Mouse (Mus musculus) embryonic facial prominence, embryonic 14.5 days (tissue): ENCODE measurements around the gene Ftl1. TPM values are rescaled to one million over a fixed set of nuclear protein-coding genes. Genes with fewer than 3 reads are reported as not detected.

ENCODE experiments used
- ATAC-seq: fragments of 200-750 bp; cut with Nextera tagmentation; 2 replicates; pipeline ENCODE4 v1.8.0; 2017; ENCODE audit warnings: low read depth, moderate number of reproducible peaks, moderate TSS enrichment
- DNase-seq: peaks from one replicate; pipeline ENCODE4 v3.0.0-alpha.2; 2015; ENCODE audit warnings: low spot score
- H3K27ac ChIP-seq: fragments of 300-500 bp; sonication (generic); replicated peaks from 2 replicates; pipeline ENCODE4 v1.5.1; 2014; ENCODE audit warnings: low read depth, mild to moderate bottlenecking, low read length, moderate library complexity
- H3K27me3 ChIP-seq: fragments of 300-500 bp; sonication (generic); replicated peaks from 2 replicates; pipeline ENCODE4 v1.6.1; 2014; ENCODE audit warnings: low read length; ENCODE audit not compliant: control insufficient read depth, insufficient read depth
- H3K36me3 ChIP-seq: fragments of 300-500 bp; sonication (generic); 2 replicates; pipeline ENCODE4 v1.6.1; 2014; ENCODE audit warnings: low read length, mixed read lengths; ENCODE audit not compliant: control insufficient read depth, insufficient read depth
- H3K4me1 ChIP-seq: fragments of 300-500 bp; sonication (generic); 2 replicates; pipeline ENCODE4 v1.6.1; 2014; ENCODE audit warnings: antibody characterized with exemption, low read length; ENCODE audit not compliant: control insufficient read depth, insufficient read depth
- H3K4me2 ChIP-seq: fragments of 300-500 bp; sonication (generic); 2 replicates; pipeline ENCODE4 v1.6.1; 2014; ENCODE audit warnings: low read depth, mild to moderate bottlenecking, low read length, moderate library complexity, mixed read lengths
- H3K4me3 ChIP-seq: fragments of 300-500 bp; sonication (generic); 2 replicates; pipeline ENCODE4 v1.5.1; 2014; ENCODE audit warnings: low read depth, mild to moderate bottlenecking, low read length
- H3K9ac ChIP-seq: fragments of 300-500 bp; sonication (generic); 2 replicates; pipeline ENCODE4 v1.6.1; 2014; ENCODE audit warnings: low read depth, mild to moderate bottlenecking, low read length, moderate library complexity, mixed read lengths
- H3K9me3 ChIP-seq: fragments of 300-500 bp; sonication (generic); 2 replicates; pipeline ENCODE4 v1.6.1; 2016; ENCODE audit warnings: low read length; ENCODE audit not compliant: control insufficient read depth
- WGBS: fragments of 180-500 bp; shearing (Covaris S2); extraction: QIAGEN DNeasy Blood & Tissue Kit; methylation state at CpG from one replicate; pipeline ENCODE4 v1.1.7; 2014; 5-methylcytosine and 5-hydroxymethylcytosine counted together
- microRNA-seq: library from miRNA; unstranded; fragments of <30 nt; microRNA quantifications from one replicate; pipeline ENCODE4, GENCODE M21; 2016; ENCODE audit warnings: borderline number of aligned reads
- polyA plus RNA-seq: library from polyadenylated mRNA; unstranded; fragments of >200 nt; fragmentation: Nextera tagmentation; extraction: Ambion mirVana; gene quantifications from 2 replicates; pipeline ENCODE4 v1.2.1, GENCODE M21; 2014

Gene Ftl1
- polyA plus RNA-seq, 1 experiment from 2014 or later: 4,260 TPM

DNA sequence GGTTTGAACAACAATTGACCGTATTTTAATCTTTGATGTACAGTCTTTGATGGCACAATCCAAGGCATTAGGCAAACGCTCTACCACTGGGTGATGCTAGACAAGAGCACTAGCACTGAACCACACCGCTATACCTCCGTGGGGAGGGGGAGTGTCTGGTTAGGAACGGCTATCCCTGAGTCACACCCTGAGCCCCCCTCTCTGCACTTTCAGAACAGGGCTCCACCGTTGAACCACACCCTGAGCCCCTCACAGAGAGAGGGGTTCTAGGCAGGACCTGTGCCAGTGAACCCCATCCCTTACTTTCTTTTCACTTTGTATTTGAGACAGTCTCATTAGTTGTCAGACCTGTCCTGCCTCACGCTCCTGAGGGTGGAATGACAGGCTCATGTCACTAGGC, 51.3 kb downstream of the Ftl1 start:
- Histone ChIP-seq H3K27me3 (peaks cover 76% of the 10 kb centered on the region), H3K9me3 (no peaks in the 10 kb centered on the region), H3K4me3 (no peak overlapping the region), H3K4me2 (no peak overlapping the region), H3K9ac (no peak overlapping the region), H3K36me3 (no peaks in the 10 kb centered on the region), H3K27ac (no peak overlapping the region), H3K4me1 (peaks cover 10% of the 10 kb centered on the region; the same call in 1 of the 2 replicates)
- DNase-seq (no peak), ATAC-seq (no peak)
- 70% methylated on average over 7 of the region's 7 CpGs for WGBS

Small RNA genes lying within 50 kb of the gene (microRNA-seq; reads per million reads assigned to microRNA genes)
- gene Gm22133: not detected

Other genes starting within 250 kb of the Ftl1 start
- gene Dkkl1, start 247.7 kb downstream of the Ftl1 start, polyA plus RNA-seq: 6.3 and 8.5 TPM in 2 replicates
- gene Tead2, start 244.1 kb downstream of the Ftl1 start, polyA plus RNA-seq: 112 and 142 TPM in 2 replicates
- 2.4 and 4.8 TPM in 2 replicates for gene Cd37, start 220.8 kb downstream of the Ftl1 start, polyA plus RNA-seq
- gene Slc6a16, start 218.8 kb downstream of the Ftl1 start, polyA plus RNA-seq: 0.11 and 0.38 TPM in 2 replicates
- not detected in 2 replicates for gene Slc6a21, start 182.4 kb downstream of the Ftl1 start, polyA plus RNA-seq
- gene Trpm4, start 126.1 kb downstream of the Ftl1 start, polyA plus RNA-seq: 16.6 and 18.2 TPM in 2 replicates
- gene Hrc, start 124.6 kb downstream of the Ftl1 start, polyA plus RNA-seq: 11.0 and 15.8 TPM in 2 replicates
- 4.8 and 6.9 TPM in 2 replicates for gene Ppfia3, start 92.9 kb downstream of the Ftl1 start, polyA plus RNA-seq
- gene Lin7b, start 89.3 kb downstream of the Ftl1 start, polyA plus RNA-seq: 2.4 TPM in 2 replicates
- gene Snrnp70, start 64.1 kb downstream of the Ftl1 start, polyA plus RNA-seq: 56.5 and 61.1 TPM in 2 replicates
- 0.24 TPM in 1 of 2 replicates, not detected in the other for gene Kcna7, start 54.2 kb downstream of the Ftl1 start, polyA plus RNA-seq
- gene Ntf5, start 46.2 kb downstream of the Ftl1 start, polyA plus RNA-seq: 3.0 and 3.1 TPM in 2 replicates
- gene Lhb, start 39.1 kb downstream of the Ftl1 start, polyA plus RNA-seq: 1.4 TPM in 1 of 2 replicates, not detected in the other
- 39.3 TPM in 2 replicates for gene Gys1, start 25.0 kb downstream of the Ftl1 start, polyA plus RNA-seq
- 123 and 127 TPM in 2 replicates for gene Ruvbl2, start 21.8 kb downstream of the Ftl1 start, polyA plus RNA-seq
- gene Bax, start 7.0 kb upstream of the Ftl1 start, polyA plus RNA-seq: 120 and 132 TPM in 2 replicates
- 1.2 and 1.5 TPM in 2 replicates for gene Tulp2, start 22.0 kb upstream of the Ftl1 start, polyA plus RNA-seq
- gene Gm45808, start 26.9 kb upstream of the Ftl1 start, polyA plus RNA-seq: not detected in 2 replicates
- gene Dhdh, start 28.9 kb upstream of the Ftl1 start, polyA plus RNA-seq: 2.5 and 3.2 TPM in 2 replicates
- 209 and 236 TPM in 2 replicates for gene Nucb1, start 50.5 kb upstream of the Ftl1 start, polyA plus RNA-seq
- gene Ppp1r15a, start 66.4 kb upstream of the Ftl1 start, polyA plus RNA-seq: 20.7 and 21.9 TPM in 2 replicates
- 6.8 and 7.3 TPM in 2 replicates for gene Plekha4, start 66.4 kb upstream of the Ftl1 start, polyA plus RNA-seq
- 0.77 and 1.0 TPM in 2 replicates for gene Hsd17b14, start 95.0 kb upstream of the Ftl1 start, polyA plus RNA-seq
- gene Bcat2, start 110.3 kb upstream of the Ftl1 start, polyA plus RNA-seq: 50.1 and 51.0 TPM in 2 replicates
- 0.45 and 1.0 TPM in 2 replicates for gene Fgf21, start 155.6 kb upstream of the Ftl1 start, polyA plus RNA-seq
- gene Fut1, start 157.4 kb upstream of the Ftl1 start, polyA plus RNA-seq: 1.3 and 2.1 TPM in 2 replicates
- gene Izumo1, start 161.9 kb upstream of the Ftl1 start, polyA plus RNA-seq: 0.19 and 0.30 TPM in 2 replicates
- 10.4 and 11.1 TPM in 2 replicates for gene Rasip1, start 167.6 kb upstream of the Ftl1 start, polyA plus RNA-seq
- 23.3 and 28.8 TPM in 2 replicates for gene Mamstr, start 180.1 kb upstream of the Ftl1 start, polyA plus RNA-seq
- 1.9 and 2.2 TPM in 2 replicates for gene Fut2, start 206.5 kb upstream of the Ftl1 start, polyA plus RNA-seq
- gene Ntn5, start 224.1 kb upstream of the Ftl1 start, polyA plus RNA-seq: 3.4 and 3.7 TPM in 2 replicates
- 2.1 and 2.5 TPM in 2 replicates for gene Sec1, start 234.5 kb upstream of the Ftl1 start, polyA plus RNA-seq
- gene Car11, start 240.0 kb upstream of the Ftl1 start, polyA plus RNA-seq: 7.9 and 8.9 TPM in 2 replicates
- 3.4 and 4.7 TPM in 2 replicates for gene Dbp, start 245.2 kb upstream of the Ftl1 start, polyA plus RNA-seq